Mouse (Mus musculus): ENCODE data around the gene Cyld. TPM values are rescaled to one million over a fixed set of nuclear protein-coding genes. Genes with fewer than 3 reads are reported as not detected.
"Not testable (repeated sequence)": the region's sequence is repeated elsewhere in the genome, so short reads cannot be mapped to it uniquely, and the experiment has no call there.

Cyld gene
- 5.8 and 7.4 TPM in 2 replicates for polyA plus RNA-seq (2015; fragmentation: Nextera tagmentation; extraction: Ambion mirVana)

DNA sequence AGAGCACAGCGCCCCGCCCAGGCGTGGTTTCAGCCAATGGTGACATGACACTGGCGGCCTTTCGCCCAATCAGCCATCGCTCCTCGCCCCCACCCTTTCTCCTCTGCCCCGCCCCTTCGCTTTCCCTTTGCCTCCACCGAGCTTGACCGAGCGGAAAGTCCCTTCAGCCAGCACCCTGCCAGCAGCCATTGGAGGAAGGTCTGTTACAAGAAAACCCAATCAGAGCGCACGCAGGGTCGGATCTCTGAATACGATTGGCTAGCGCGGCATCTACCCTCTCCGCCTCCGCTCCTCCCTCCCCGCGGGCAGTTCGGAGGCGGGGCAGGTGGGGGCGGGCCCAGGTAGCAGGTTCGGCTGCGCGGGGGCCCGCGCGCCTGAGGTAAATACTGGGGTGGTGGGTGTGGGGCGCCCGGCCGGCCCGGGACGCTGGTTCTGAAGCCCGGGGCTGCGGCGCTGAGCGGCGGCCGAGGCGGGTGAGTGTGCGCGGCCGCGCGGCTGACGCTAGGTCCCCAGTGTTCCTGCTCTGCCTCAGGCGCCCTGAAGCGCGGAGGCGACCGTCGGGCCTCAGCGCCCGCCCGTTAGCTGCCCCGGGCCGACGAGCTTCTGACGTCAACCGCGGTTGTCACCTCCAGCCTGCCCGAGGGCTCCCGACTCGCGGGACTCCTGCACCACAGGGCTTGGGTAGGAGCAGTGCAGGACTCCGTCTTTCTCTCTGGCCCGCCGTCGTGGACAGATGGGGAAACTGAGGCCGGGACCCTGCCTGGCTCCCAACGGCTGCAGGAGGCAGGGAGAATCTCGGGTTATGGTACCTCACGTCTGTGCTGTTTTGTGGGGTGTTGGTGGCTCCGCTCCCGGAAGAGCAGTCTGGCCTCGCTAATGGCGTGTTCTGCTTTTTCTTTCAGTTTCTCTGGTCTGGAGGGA, at the start of gene Cyld:
Gene Cyld (plus strand): TSS at position 308 of the 921 bp plus-strand sequence.
- Histone ChIP-seq H3K9ac (peak within 1 kb of the TSS; percentile 83), H3K27me3 (no peaks in the 10 kb centered on the region), H3K4me2 (peak within 1 kb of the TSS; percentile 90), H3K4me3 (replicated peaks) (peak within 1 kb of the TSS; percentile 85), H3K4me1 (replicated peaks) (peaks cover 25% of the 10 kb centered on the region), H3K9me3 (replicated peaks) (no peaks in the 10 kb centered on the region), H3K27ac (peak within 1 kb of the TSS; percentile 76), H3K36me3 (no peaks in the 10 kb centered on the region)
- peak; percentile 97 for DNase-seq
- WGBS (ENCODE audit: insufficient replicate concordance), result under 1% methylated on average over 70 of the region's 80 CpGs
- peak; percentile 98 for ATAC-seq (ENCODE audit: low read depth)

DNA sequence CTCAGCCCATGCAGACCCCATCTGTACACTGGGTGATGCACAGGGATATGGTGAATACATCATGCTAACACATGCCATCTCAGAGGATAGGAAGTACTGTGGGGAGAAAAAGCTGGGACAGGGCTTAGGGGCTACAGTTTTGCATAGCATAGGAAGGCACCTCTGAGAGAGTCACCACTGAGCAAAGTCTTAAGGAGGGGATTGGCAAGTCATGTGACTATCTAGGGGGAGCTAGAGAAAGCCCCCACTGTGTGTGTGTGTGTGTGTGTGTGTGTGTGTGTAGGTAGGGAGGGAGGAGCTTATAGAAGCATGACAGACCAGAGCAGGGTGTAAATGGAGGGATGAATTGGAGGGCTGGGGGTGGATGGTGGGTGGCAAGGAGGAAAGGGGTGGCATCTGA, 48.5 kb upstream of the Cyld start:
- Histone ChIP-seq H3K27ac (no peak overlapping the region), H3K4me2 (no peak overlapping the region)

DNA sequence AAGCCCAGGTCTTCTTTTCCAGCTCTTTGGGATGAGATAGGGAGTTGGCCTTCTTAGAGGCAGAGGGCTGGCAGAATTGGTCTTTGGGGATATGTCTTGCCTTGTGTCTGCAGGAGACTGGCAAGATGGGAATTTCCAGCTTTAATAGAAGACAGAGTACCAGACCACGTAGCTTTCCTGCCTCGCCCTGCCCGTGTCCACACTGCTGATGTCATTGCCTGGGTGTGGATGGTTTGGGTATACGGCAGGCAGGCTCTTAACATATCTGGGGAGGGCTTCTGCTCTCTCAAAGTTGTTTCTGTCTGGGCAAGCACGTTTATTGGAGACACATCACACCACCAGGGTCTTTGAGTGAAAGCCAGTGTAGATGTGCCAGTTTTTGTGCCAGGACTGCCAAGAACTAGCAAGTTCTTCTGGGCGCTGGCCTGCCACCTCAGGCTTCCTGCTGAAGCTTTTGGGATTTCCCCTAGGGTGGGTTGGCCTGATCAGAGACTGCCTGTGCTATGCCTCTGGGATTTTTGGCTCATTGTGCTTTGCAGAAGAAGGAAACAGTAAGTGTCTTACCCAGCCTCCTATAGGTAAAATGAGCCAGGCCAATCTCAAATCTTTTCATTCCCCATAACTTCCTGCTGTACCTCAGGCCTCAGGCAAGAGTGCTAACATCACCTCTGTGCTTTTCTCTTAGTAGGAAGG, 46.7 kb upstream of the Cyld start:
- Histone ChIP-seq H3K27me3 (peaks cover 9% of the 10 kb centered on the region; the same call in 1 of the 2 replicates), H3K27ac (no peak overlapping the region), H3K4me2 (no peak overlapping the region), H3K4me1 (replicated peaks) (peaks cover 13% of the 10 kb centered on the region), H3K36me3 (no peaks in the 10 kb centered on the region), H3K9ac (no peak overlapping the region), H3K9me3 (replicated peaks) (no peaks in the 10 kb centered on the region), H3K4me3 (replicated peaks) (no peak overlapping the region)
- DNase-seq, result no peak
- no peak for ATAC-seq (ENCODE audit: low read depth)
- 46% methylated on average over 6 of the region's 6 CpGs for WGBS (ENCODE audit: insufficient replicate concordance)

More for the DNA sequence above, 48.5 kb upstream of the Cyld start:
- Histone ChIP-seq H3K4me1 (replicated peaks) (peaks cover 13% of the 10 kb centered on the region), H3K4me3 (replicated peaks) (no peak overlapping the region), H3K36me3 (no peaks in the 10 kb centered on the region), H3K9ac (no peak overlapping the region), H3K27me3 (peaks cover 9% of the 10 kb centered on the region; the same call in 1 of the 2 replicates), H3K9me3 (replicated peaks) (no peaks in the 10 kb centered on the region)
- DNase-seq (no peak), ATAC-seq (ENCODE audit: low read depth) (no peak)

DNA sequence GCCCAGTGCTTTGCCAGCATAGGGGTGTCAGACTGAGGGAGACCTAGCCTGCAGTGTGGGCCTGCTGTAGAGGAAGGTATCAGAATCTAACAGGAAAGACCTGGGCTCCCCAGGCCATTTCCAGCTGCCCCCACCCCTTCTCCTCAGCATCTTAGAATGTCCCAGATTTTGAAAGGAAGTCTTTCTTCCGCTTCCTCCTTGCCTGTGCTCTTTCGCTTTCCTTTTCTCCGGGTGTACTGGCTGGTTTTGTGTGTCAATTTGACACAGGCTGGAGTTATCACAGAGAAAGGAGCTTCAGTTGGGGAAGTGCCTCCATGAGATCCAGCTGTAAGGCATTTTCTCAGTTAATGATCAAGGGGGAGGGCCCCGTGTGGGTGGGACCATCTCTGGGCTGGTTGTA, 45.7 kb upstream of the Cyld start:
- H3K36me3 ChIP-seq; H3K9ac ChIP-seq; H3K4me2 ChIP-seq; H3K27ac ChIP-seq; H3K9me3 ChIP-seq (replicated peaks); H3K27me3 ChIP-seq; H3K4me3 ChIP-seq (replicated peaks); DNase-seq; ATAC-seq (ENCODE audit: low read depth): not testable (repeated sequence)
- 31% methylated on average over 4 of the region's 4 CpGs for WGBS (ENCODE audit: insufficient replicate concordance)
- H3K4me1 ChIP-seq (replicated peaks), result peaks cover 13% of the 10 kb centered on the region

DNA sequence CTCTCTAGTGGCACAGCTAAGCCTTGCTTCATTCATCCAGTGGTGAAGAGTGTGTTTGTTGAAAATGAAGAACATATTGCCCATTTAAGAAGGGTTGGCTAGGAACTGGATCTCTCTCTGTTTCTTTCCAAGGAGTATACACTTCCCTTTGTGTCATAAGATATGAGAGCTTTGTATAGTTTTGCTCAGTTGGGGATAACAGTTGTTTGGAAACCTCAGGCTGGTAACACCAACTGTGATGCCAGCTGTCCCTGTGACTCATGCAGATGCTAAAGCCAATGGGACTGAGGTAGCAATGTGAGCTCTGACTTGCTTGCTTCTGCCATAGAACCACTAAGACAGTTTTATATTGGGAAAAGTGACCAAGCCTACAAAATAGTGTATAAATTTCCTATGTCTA, 41.5 kb upstream of the Cyld start:
- ATAC-seq (ENCODE audit: low read depth) (no peak), DNase-seq (no peak)
- no peak overlapping the region for H3K4me3 ChIP-seq (replicated peaks)
- H3K27ac ChIP-seq, result no peak overlapping the region
- no peaks in the 10 kb centered on the region for H3K4me1 ChIP-seq (replicated peaks)
- no peak overlapping the region for H3K4me2 ChIP-seq
- no peaks in the 10 kb centered on the region for H3K27me3 ChIP-seq
- no peaks in the 10 kb centered on the region for H3K36me3 ChIP-seq
- no peaks in the 10 kb centered on the region for H3K9me3 ChIP-seq (replicated peaks)
- H3K9ac ChIP-seq, result no peak overlapping the region

DNA sequence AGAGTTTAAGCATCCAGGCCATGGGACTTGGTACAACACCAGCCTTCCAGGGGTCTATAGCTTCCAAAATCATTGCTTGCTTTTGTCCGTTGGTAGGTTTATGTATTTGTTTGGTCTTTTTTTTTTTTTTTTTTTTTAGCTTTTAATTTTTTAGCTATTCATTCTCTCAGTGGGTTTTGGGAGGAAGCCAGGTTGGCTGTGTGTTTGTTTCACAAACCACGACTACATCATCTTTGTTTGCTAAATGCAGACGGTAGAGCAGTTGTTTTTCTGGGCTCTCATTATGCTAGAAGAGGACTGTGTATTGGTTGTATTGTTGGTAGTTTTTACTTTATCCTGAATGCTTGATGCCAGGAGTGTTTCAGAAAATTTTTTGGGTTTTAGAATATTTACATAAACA, 37.0 kb upstream of the Cyld start:
- Histone ChIP-seq H3K27me3 (no peaks in the 10 kb centered on the region), H3K4me3 (replicated peaks) (no peak overlapping the region), H3K36me3 (no peaks in the 10 kb centered on the region), H3K9ac (no peak overlapping the region), H3K9me3 (replicated peaks) (no peaks in the 10 kb centered on the region), H3K27ac (no peak overlapping the region), H3K4me2 (no peak overlapping the region), H3K4me1 (replicated peaks) (no peaks in the 10 kb centered on the region)
- DNase-seq (no peak), ATAC-seq (ENCODE audit: low read depth) (no peak)
- 61% methylated on average over 3 of the region's 3 CpGs for WGBS (ENCODE audit: insufficient replicate concordance)

DNA sequence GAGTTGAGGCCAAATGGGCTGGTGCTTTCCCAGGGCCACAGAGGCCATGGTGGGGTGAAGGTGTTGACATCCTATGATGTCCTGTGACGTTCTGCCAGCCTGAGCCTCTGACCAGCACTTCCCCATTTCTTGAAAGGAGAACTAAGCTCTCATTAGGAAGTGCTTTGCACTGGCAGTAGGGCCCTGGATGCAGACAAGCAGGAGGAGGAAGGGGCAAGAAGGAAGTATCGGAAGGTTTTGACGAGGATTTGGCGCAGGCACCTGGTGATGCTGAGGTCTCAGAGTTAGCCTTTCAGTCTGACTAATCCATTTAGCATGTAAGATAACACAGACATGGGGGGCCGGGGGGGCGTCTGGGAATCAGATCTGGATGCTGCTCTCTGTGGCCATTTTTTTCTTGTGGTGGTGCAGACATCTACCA, 34.4 kb upstream of the Cyld start:
- no peak overlapping the region for H3K27ac ChIP-seq

DNA sequence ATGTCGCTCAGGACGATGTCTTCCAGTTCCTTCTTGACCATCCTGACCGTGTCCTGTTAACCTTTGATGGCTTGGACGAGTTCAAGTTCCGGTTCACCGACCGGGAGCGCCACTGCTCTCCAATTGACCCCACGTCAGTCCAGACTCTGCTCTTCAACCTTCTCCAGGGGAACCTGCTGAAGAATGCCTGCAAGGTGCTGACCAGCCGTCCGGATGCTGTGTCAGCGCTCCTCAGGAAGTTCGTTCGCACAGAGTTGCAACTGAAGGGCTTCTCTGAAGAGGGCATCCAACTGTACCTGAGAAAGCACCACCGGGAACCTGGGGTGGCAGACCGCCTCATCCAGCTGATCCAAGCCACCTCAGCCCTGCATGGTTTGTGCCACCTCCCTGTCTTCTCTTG, 32.7 kb upstream of the Cyld start:
- DNase-seq (no peak), ATAC-seq (ENCODE audit: low read depth) (no peak)
- Histone ChIP-seq H3K9ac (no peak overlapping the region), H3K27ac (no peak overlapping the region), H3K4me3 (replicated peaks) (no peak overlapping the region), H3K27me3 (no peaks in the 10 kb centered on the region), H3K9me3 (replicated peaks) (no peaks in the 10 kb centered on the region), H3K36me3 (no peaks in the 10 kb centered on the region), H3K4me1 (replicated peaks) (0 out of 2 replicates have a peak, but pooled peaks cover 3% of the 10 kb centered on the region), H3K4me2 (no peak overlapping the region)
- 72% methylated on average over 16 of the region's 16 CpGs for WGBS (ENCODE audit: insufficient replicate concordance)

More for the DNA sequence above, 34.4 kb upstream of the Cyld start:
- no peaks in the 10 kb centered on the region for H3K27me3 ChIP-seq
- H3K4me3 ChIP-seq (replicated peaks), result no peak overlapping the region
- H3K36me3 ChIP-seq, result no peaks in the 10 kb centered on the region
- no peaks in the 10 kb centered on the region for H3K9me3 ChIP-seq (replicated peaks)
- H3K4me2 ChIP-seq, result no peak overlapping the region
- ATAC-seq (ENCODE audit: low read depth) (peak; percentile 20; the same call in 1 of the 2 replicates), DNase-seq (no peak)
- no peak overlapping the region for H3K9ac ChIP-seq
- 32% methylated on average over 6 of the region's 6 CpGs for WGBS (ENCODE audit: insufficient replicate concordance)
- H3K4me1 ChIP-seq (replicated peaks), result no peaks in the 10 kb centered on the region

DNA sequence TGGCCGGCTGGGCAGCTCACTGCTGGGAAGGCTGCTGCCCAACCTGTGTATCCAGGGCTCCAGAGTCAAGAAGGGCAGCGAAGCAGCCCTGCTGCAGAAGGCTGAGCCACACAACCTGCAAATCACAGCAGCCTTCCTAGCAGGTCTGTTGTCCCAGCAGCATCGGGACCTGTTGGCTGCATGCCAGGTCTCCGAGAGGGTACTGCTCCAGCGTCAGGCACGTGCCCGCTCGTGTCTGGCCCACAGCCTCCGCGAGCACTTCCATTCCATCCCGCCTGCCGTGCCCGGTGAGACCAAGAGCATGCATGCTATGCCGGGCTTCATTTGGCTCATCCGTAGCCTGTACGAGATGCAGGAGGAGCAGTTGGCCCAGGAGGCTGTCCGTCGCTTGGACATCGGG, 31.9 kb upstream of the Cyld start:
- 78% methylated on average over 19 of the region's 19 CpGs for WGBS (ENCODE audit: insufficient replicate concordance)
- DNase-seq, result no peak
- Histone ChIP-seq H3K36me3 (no peaks in the 10 kb centered on the region), H3K27ac (no peak overlapping the region), H3K27me3 (no peaks in the 10 kb centered on the region), H3K9me3 (replicated peaks) (no peaks in the 10 kb centered on the region), H3K4me3 (replicated peaks) (no peak overlapping the region), H3K9ac (no peak overlapping the region), H3K4me1 (replicated peaks) (0 out of 2 replicates have a peak, but pooled peaks cover 3% of the 10 kb centered on the region), H3K4me2 (no peak overlapping the region)
- ATAC-seq (ENCODE audit: low read depth), result no peak

DNA sequence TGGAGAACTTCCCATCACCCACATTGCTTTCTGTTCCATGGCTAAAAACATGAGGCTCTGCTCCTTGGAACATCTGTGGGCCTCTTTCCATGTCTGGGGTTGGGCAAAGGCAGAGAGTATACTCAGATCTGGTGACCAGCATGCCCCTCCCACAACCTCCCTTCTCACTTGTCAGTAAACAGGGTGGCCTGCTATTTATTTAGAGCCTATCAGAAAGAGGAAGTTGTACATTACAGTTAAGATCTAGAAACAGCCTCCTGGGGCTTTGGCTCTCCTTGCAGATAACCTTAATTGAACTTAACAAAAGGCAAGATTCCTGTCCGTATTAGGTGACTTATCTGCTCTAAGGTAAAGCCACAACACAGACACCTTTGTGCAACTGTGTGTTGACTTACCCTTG, 30.4 kb upstream of the Cyld start:
- 0 out of 2 replicates have a peak, but pooled peaks cover 3% of the 10 kb centered on the region for H3K4me1 ChIP-seq (replicated peaks)
- DNase-seq (no peak), ATAC-seq (ENCODE audit: low read depth) (no peak)
- no peaks in the 10 kb centered on the region for H3K9me3 ChIP-seq (replicated peaks)
- 8% methylated on average over 1 of the region's 1 CpGs for WGBS (ENCODE audit: insufficient replicate concordance)
- no peak overlapping the region for H3K4me2 ChIP-seq
- no peaks in the 10 kb centered on the region for H3K36me3 ChIP-seq
- no peak overlapping the region for H3K4me3 ChIP-seq (replicated peaks)
- H3K27ac ChIP-seq, result no peak overlapping the region
- no peaks in the 10 kb centered on the region for H3K27me3 ChIP-seq
- no peak overlapping the region for H3K9ac ChIP-seq

DNA sequence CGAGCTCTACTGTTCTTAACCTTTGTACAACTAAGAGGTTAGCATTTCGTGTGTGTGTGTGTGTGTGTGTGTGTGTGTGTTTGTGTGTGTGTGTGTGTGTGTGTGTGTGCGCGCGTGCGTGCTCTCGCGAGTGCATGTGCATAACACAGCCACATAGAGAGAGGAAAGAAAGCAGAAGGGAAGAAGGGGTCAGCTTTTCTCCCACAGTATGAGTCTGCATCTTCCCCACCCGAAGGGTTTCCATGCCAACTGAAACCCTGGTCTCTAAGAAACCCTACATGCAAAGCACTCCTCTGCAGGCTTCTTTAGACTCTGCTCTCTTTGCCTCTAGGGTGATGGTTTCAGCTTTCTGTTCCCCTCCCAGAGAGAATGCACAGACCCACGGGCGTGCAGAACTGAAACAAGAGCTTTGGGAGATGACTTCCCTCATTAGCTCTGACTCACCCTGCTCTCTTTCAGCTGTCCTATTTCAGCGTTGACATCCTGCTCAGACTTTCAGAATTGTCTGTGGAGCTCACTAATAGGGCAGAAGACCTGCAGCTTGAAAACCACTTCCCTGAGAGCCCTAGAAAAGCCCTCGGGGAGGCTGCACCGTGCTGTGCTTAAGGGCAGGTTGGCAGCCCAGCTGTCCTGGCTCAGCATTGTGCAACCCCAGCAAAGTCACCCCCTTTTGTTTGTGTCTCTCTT, 28.3 kb upstream of the Cyld start:
- Histone ChIP-seq H3K27ac (no peak overlapping the region), H3K9ac (no peak overlapping the region), H3K9me3 (replicated peaks) (no peaks in the 10 kb centered on the region), H3K4me2 (no peak overlapping the region), H3K36me3 (no peaks in the 10 kb centered on the region), H3K4me3 (replicated peaks) (no peak overlapping the region), H3K27me3 (no peaks in the 10 kb centered on the region), H3K4me1 (replicated peaks) (0 out of 2 replicates have a peak, but pooled peaks cover 3% of the 10 kb centered on the region)
- DNase-seq, result no peak
- ATAC-seq (ENCODE audit: low read depth), result 0 out of 2 replicates have a peak, but pooled peaks have one; percentile 18
- 43% methylated on average over 14 of the region's 14 CpGs for WGBS (ENCODE audit: insufficient replicate concordance)

All from liver, embryonic 13.5 days (tissue).